Mouse (Mus musculus): ENCODE results near the gene Olfr1392. TPM values are rescaled to one million over a fixed set of nuclear protein-coding genes. Genes with fewer than 3 reads are reported as not detected.
"Not testable (repeated sequence)": the region's sequence is repeated elsewhere in the genome, so short reads cannot be mapped to it uniquely, and the experiment has no call there.

The Olfr1392 gene
- polyA plus RNA-seq (2015; fragmentation: Nextera tagmentation; extraction: Ambion mirVana) = not detected in 2 replicates

GRCm38 (mm10) chr11:49284982-49285381, at the start of gene Olfr1392:
TSS of gene Olfr1392 (plus strand) at chr11:49285282.
- H3K27ac ChIP-seq (ENCODE audit: low read depth); H3K36me3 ChIP-seq (replicated peaks; ENCODE audit: insufficient read depth, low read length); H3K9me3 ChIP-seq (ENCODE audit: low read length); ATAC-seq; H3K4me1 ChIP-seq (ENCODE audit: insufficient read depth); H3K4me3 ChIP-seq (ENCODE audit: low read depth, low read length); H3K27me3 ChIP-seq (ENCODE audit: insufficient read depth, low read length); H3K9ac ChIP-seq (replicated peaks); H3K4me2 ChIP-seq (ENCODE audit: low read depth, low read length); DNase-seq: not testable (repeated sequence)
- WGBS (ENCODE audit: insufficient replicate concordance) = 55% methylated on average over 1 of the region's 1 CpGs

- Histone ChIP-seq H3K4me3 (ENCODE audit: low read depth, low read length) (no peak overlapping the region), H3K36me3 (replicated peaks; ENCODE audit: insufficient read depth, low read length) (no peaks in the 10 kb centered on the region), H3K4me1 (ENCODE audit: insufficient read depth) (peaks cover 5% of the 10 kb centered on the region; the same call in 1 of the 2 replicates), H3K27ac (ENCODE audit: low read depth) (no peak overlapping the region), H3K9me3 (ENCODE audit: low read length) (no peaks in the 10 kb centered on the region), H3K27me3 (ENCODE audit: insufficient read depth, low read length) (no peaks in the 10 kb centered on the region), H3K4me2 (ENCODE audit: low read depth, low read length) (no peak overlapping the region), H3K9ac (replicated peaks) (no peak overlapping the region)
- ATAC-seq = no peak
- 51% methylated on average over 3 of the region's 3 CpGs for WGBS (ENCODE audit: insufficient replicate concordance)
- DNase-seq = no peak
- no peak for TF ChIP-seq EP300 (IDR thresholded peaks at IDR 0.05; ENCODE audit: low read depth)
- no peak for TF ChIP-seq CTCF (IDR thresholded peaks at IDR 0.05; ENCODE audit: low read depth)
These were observed 49.4 kb upstream of the Olfr1392 start for GRCm38 (mm10) chr11:49235459-49236207.

- no peak overlapping the region for H3K9ac ChIP-seq (replicated peaks)
- peaks cover 10% of the 10 kb centered on the region for H3K4me1 ChIP-seq (ENCODE audit: insufficient read depth)
- DNase-seq = no peak
- no peak overlapping the region for H3K27ac ChIP-seq (ENCODE audit: low read depth)
- H3K4me3 ChIP-seq (ENCODE audit: low read depth, low read length) = no peak overlapping the region
- no peaks in the 10 kb centered on the region for H3K27me3 ChIP-seq (ENCODE audit: insufficient read depth, low read length)
- no peak for TF ChIP-seq CTCF (IDR thresholded peaks at IDR 0.05; ENCODE audit: low read depth)
- no peak for TF ChIP-seq EP300 (IDR thresholded peaks at IDR 0.05; ENCODE audit: low read depth)
- ATAC-seq = no peak
- no peaks in the 10 kb centered on the region for H3K36me3 ChIP-seq (replicated peaks; ENCODE audit: insufficient read depth, low read length)
- no peak overlapping the region for H3K4me2 ChIP-seq (ENCODE audit: low read depth, low read length)
- no peaks in the 10 kb centered on the region for H3K9me3 ChIP-seq (ENCODE audit: low read length)
- WGBS (ENCODE audit: insufficient replicate concordance) = 72% methylated on average over 1 of the region's 1 CpGs
These were observed 48.2 kb upstream of the Olfr1392 start for GRCm38 (mm10) chr11:49236891-49237290.

- Histone ChIP-seq H3K4me1 (ENCODE audit: insufficient read depth) (peaks cover 12% of the 10 kb centered on the region), H3K27ac (ENCODE audit: low read depth) (0 out of 2 replicates have a peak overlapping the region, but pooled peaks have one; percentile 20), H3K36me3 (replicated peaks; ENCODE audit: insufficient read depth, low read length) (no peaks in the 10 kb centered on the region), H3K9ac (replicated peaks) (no peak overlapping the region), H3K4me2 (ENCODE audit: low read depth, low read length) (no peak overlapping the region), H3K27me3 (ENCODE audit: insufficient read depth, low read length) (no peaks in the 10 kb centered on the region), H3K4me3 (ENCODE audit: low read depth, low read length) (no peak overlapping the region), H3K9me3 (ENCODE audit: low read length) (no peaks in the 10 kb centered on the region)
- ATAC-seq (no peak), DNase-seq (no peak)
- 36% methylated on average over 2 of the region's 2 CpGs for WGBS (ENCODE audit: insufficient replicate concordance)
- no peak for TF ChIP-seq CTCF (IDR thresholded peaks at IDR 0.05; ENCODE audit: low read depth)
- no peak for TF ChIP-seq EP300 (IDR thresholded peaks at IDR 0.05; ENCODE audit: low read depth)
These were observed 47.5 kb upstream of the Olfr1392 start for GRCm38 (mm10) chr11:49237532-49237931.

GRCm38 (mm10) chr11:49240310-49240709, 44.8 kb upstream of the Olfr1392 start:
- TF ChIP-seq EP300 (IDR thresholded peaks at IDR 0.05; ENCODE audit: low read depth) (no peak), CTCF (IDR thresholded peaks at IDR 0.05; ENCODE audit: low read depth) (no peak)
- H3K9me3 ChIP-seq (ENCODE audit: low read length) = no peaks in the 10 kb centered on the region
- no peak overlapping the region for H3K27ac ChIP-seq (ENCODE audit: low read depth)
- no peaks in the 10 kb centered on the region for H3K27me3 ChIP-seq (ENCODE audit: insufficient read depth, low read length)
- WGBS (ENCODE audit: insufficient replicate concordance) = 63% methylated on average over 1 of the region's 1 CpGs
- H3K4me3 ChIP-seq (ENCODE audit: low read depth, low read length) = no peak overlapping the region
- H3K36me3 ChIP-seq (replicated peaks; ENCODE audit: insufficient read depth, low read length) = no peaks in the 10 kb centered on the region
- no peak overlapping the region for H3K4me2 ChIP-seq (ENCODE audit: low read depth, low read length)
- H3K9ac ChIP-seq (replicated peaks) = no peak overlapping the region
- ATAC-seq (no peak), DNase-seq (no peak)
- peaks cover 29% of the 10 kb centered on the region for H3K4me1 ChIP-seq (ENCODE audit: insufficient read depth)

- H3K27ac ChIP-seq (ENCODE audit: low read depth) = 0 out of 2 replicates have a peak overlapping the region, but pooled peaks have one; percentile 36
- ATAC-seq = no peak
- no peak for DNase-seq
These were observed 44.2 kb upstream of the Olfr1392 start for GRCm38 (mm10) chr11:49240874-49241273.

More at GRCm38 (mm10) chr11:49240874-49241273, 44.2 kb upstream of the Olfr1392 start:
- H3K9me3 ChIP-seq (ENCODE audit: low read length) = no peaks in the 10 kb centered on the region
- TF ChIP-seq EP300 (IDR thresholded peaks at IDR 0.05; ENCODE audit: low read depth) (no peak), CTCF (IDR thresholded peaks at IDR 0.05; ENCODE audit: low read depth) (peak; percentile 41)
- 54% methylated on average over 4 of the region's 4 CpGs for WGBS (ENCODE audit: insufficient replicate concordance)
- peaks cover 34% of the 10 kb centered on the region for H3K4me1 ChIP-seq (ENCODE audit: insufficient read depth)
- H3K9ac ChIP-seq (replicated peaks) = no peak overlapping the region
- H3K4me3 ChIP-seq (ENCODE audit: low read depth, low read length) = no peak overlapping the region
- H3K36me3 ChIP-seq (replicated peaks; ENCODE audit: insufficient read depth, low read length) = no peaks in the 10 kb centered on the region
- H3K27me3 ChIP-seq (ENCODE audit: insufficient read depth, low read length) = no peaks in the 10 kb centered on the region
- no peak overlapping the region; the same call in 1 of the 2 replicates for H3K4me2 ChIP-seq (ENCODE audit: low read depth, low read length)

Data from liver, postnatal 0 days (tissue).